Mouse (Mus musculus) kidney, postnatal 4 days (tissue): ENCODE measurements around the gene Tymp.

Experiments used
- DNase-seq, 2 experiments: peaks; one replicate each; pipeline ENCODE4 v3.0.0; 2021; ENCODE audit warnings: mixed read lengths in 2 of 2

Gene Tymp

DNA sequence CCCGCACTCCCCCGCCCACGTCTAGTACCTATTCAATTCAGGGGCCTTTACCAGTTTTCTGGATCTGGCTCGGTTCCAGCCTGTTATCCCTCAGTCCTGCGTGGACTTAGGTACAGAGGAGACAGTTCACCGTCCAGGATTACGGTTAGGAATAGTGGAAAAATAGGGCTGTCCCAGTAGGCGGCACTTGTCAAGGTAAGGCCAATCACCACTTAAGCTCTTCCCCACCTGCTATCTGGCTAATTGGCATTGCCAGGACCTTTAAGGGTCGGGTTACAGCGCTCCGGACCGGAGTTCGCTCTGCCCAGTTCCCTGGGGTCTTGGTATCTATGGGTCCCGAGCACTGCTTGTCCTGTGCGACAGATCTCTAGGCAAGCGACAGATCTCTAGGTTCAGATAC, at the start of gene Tymp:
Tymp (minus strand) TSS at position 83 of the 400 bp plus-strand sequence.
- DNase-seq: no peak

- DNase-seq: peak; percentile 41 to 44
These were observed 48.9 kb upstream of the Tymp start, which contains the start of gene Cpt1b for GRCm38 (mm10) chr15:89425711-89426121. Cpt1b (minus strand) TSS chr15:89425863.

DNA sequence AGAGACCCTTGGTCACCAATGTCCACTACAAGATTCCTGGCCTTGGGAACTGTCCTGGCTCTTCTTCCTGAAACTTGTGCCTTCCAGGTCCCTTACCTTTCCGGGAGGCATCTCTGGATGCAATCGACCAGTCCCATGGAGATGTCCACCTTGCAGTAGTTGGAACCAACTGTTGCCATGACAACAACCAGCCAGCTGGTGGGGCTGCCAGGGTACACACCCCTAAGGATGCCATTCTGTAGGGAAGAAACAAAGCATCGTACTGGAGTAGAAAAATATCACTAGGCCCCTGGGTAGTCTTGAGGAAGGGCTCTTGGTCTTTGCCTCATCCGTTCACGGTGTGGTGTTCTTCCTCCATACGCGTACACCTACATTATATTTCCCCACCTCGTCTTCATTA, 47.8 kb upstream of the Tymp start:
- no peak for DNase-seq

GRCm38 (mm10) chr15:89421938-89422337, 45.1 kb upstream of the Tymp start:
- DNase-seq: no peak

- DNase-seq: no peak
These were observed 38.4 kb upstream of the Tymp start for GRCm38 (mm10) chr15:89415282-89415681.

- no peak for DNase-seq
These were observed 33.3 kb upstream of the Tymp start, which contains the start of gene Syce3 for GRCm38 (mm10) chr15:89410118-89410517. Syce3 (minus strand) TSS chr15:89410503.

GRCm38 (mm10) chr15:89406691-89407090, 29.9 kb upstream of the Tymp start:
- DNase-seq: no peak

GRCm38 (mm10) chr15:89404831-89405623, 28.2 kb upstream of the Tymp start:
- no peak for DNase-seq

GRCm38 (mm10) chr15:89402471-89402870, 25.6 kb upstream of the Tymp start:
- no peak for DNase-seq

DNA sequence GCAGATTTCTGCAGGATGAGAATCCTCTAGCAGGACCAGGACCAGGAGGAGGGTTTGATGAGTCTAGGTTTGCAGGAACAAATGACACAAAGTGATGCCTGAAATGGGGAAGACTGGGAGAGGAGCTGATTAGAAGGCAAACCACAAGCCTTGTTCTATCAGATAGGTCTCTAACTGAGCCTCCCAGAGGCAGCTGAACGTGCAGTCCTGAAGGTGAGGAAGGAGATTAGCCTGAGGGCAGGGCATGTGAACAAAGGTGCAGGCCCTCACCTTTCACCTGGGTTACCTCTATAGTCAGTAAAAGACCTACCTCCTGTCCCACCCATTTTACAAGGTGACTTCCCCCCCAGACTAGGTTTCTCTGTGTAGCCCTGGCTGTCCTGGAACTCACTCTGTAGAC, 22.9 kb upstream of the Tymp start:
- no peak for DNase-seq

DNA sequence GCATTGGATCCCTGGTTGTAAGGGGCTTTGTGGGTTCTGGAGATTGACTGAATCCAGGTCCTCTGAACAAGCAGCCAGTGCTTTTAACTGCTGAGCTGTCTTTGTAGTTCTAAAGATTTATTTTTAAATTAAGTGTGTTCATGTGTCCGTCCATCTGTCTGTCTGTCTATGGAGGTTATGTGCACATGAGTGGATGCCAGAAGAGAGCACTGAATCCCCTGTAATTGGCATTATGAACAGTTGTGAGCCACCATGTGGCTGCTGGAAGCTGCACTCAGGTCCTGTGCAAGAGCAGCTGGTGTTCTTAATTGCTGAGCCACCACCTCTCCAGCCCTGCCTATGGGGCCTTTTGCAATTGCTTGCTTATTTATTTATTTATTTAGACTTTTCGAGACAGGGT, 21.3 kb upstream of the Tymp start:
- DNase-seq: no peak

DNA sequence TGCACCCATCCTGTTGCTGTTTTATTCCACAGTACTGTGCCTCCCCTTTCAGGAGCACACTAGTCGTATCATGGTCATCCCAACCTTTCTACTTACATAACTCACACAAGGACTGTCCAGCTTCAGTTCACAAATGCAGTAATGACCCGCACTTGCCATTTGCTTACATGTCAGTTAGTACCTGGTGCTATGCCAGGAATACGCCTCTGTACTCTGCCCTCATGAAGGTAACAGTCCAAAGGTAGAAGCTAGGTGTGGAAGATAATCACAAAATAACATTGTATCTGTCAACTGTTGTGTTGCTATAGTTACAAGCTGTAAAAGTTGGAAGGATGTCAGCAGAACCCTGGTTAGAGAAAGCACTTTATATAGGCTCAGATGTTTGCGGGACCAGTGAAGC, 20.0 kb upstream of the Tymp start:
- DNase-seq: no peak

GRCm38 (mm10) chr15:89390081-89390480, 13.2 kb upstream of the Tymp start:
- no peak for DNase-seq

DNA sequence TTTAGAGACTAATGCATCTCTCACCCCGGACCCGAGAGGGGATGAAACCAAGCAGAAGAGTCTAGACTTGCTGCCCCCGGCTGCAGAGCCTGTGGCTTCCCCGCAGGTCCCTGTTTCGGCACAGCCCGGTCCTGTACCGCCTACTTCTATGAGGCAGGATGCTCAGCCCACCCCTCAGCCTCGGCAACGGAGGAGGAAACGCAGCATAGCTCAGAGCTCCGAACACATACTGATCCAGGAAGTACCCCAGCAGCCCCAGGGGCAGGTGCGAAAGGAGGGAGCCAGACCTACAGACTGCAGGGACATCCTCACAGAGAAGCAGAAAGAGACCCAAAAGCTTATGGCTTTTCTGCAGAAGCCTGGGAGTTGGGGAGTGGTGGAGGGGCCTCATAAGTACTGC, 10.3 kb upstream of the Tymp start:
- no peak for DNase-seq

- DNase-seq: no peak
These were observed 7.8 kb upstream of the Tymp start, which contains the start of gene Klhdc7b for GRCm38 (mm10) chr15:89384617-89385016. Klhdc7b (plus strand) TSS chr15:89384917.

DNA sequence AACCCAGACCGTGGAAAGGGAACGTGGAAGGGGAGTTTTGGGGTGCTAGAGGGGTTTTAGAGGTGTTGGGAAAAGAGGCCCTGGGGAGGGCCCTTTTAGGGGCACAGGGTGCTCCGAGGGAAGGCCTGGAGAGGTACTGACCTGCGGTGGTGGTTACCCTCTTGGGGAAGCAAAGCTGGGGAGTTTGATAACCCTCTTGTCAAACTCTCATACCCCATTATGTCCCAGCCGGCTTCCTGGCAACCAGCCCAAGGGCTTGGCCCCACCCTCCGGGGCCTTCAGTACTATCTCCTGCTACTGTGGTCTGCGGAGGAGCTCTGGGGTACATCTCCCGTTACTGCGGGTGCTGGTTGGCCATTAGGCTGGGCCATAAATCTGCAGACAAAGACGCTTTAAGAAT, 2.6 kb upstream of the Tymp start:
- peak; percentile 41 to 42 for DNase-seq

DNA sequence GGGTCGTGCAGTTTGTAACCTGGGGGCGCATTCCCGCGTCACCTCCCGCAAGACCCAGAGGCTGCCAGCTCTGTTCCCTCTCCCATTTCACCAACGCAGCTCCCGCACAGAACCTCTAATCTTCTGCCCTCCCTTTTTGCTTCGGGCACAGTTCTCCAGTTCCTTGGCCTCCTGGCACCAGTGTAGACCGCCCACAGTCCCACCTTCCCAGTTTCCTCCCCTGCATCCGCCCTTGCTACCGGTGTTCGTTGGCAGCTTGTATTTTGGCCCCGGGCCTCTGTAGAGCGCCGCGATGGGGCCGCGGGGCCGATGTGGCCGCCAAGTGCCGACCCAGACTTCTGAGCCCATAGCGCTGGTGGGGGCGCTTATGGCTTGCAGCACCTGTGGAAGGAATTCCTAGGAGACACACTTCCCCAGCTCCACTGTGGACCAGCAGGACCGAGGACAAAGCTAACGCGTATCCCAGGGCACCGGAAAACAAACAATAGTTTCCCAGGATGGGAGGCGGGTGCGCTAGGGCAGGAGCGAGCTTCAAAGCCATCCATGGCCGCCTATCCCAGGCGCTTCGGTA, 2.1 kb upstream of the Tymp start, which contains the start of gene Odf3b:
Odf3b (minus strand) TSS at position 452 of the 571 bp plus-strand sequence.
- peak; percentile 43 to 58 for DNase-seq

DNA sequence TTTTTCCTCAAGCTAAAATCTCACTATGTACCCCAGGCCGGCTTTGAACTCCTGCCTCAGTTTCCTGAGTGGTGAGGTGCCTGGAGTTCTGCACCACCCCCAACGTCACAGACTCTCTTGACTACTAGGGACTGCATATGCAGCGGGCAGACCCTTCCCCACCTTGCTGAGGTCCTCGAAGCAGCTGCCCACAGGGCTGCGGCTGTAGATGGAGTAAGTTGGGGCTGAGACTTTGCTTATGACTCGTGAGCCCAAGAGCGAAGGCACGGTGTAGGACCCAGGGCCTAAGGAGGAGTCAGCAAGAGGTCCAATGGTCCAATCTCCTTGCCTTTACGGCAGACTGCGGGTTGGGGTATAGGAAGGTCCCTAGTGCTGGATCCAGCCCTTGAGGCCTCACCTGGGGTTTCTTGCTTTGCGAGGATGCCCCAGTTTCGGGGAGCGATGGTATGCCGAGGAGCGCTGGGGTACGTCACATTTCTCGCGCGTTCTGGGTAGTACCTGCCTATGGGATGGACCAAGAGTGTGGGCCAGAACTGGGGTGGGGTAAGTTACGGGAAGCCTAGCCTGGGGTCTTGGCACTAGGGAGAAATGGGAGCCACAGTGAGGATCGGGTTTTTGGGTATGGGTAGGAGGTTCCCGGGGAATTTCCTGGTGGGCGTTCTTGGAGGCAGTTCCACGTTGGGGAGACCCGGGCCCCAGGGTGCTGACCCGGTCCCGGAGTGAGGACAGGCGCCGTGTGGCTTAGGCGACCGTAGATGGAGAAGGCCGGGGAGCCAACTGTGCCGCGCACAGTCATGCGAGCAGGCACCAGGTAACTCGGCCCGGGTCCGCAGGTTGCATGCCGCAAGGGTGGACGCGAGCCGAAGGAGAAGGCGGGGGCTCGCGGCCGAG, 1.3 kb upstream of the Tymp start:
- DNase-seq: peak in 1 of 2 experiments; percentile 44

DNA sequence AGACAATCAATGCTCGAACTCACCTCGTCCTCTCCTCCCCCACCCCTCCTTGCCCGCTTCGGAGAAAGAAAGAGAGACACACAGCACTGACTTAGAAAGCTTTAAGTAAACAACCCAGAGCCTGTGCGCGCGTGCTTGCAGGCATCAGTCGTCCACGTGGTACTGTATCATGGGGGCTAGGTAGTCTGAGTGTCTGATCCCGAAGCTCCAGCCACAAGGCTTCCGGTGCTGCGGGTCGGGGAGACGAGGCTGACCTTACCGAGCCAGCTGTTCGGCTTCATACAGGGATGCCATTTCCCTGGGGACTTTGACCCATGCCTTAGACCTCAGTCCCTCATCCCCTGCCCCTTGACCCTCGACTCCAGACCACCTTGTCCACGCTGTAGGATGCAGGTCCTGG, 523 bp upstream of the Tymp start:
- DNase-seq: no peak

DNA sequence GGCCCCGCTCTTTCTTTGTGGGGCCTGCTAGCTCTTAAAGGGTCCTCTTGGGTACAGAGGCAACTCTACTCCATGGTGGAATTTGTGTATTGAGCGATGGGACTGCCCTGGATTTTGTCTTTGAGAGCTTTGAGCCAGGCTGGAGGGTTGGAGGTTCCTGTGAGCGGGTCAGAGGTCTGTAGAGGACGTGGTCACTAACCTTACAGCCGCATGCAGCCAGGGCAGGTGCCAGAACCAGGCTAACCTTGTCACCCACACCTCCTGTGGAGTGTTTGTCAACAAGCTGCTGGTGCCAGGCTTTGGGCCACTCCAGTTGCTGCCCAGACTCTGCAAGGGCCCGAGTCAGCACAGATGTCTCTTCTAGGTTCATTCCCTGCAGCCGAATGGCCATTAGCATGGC, 799 bp downstream of the Tymp start:
- DNase-seq: no peak

DNA sequence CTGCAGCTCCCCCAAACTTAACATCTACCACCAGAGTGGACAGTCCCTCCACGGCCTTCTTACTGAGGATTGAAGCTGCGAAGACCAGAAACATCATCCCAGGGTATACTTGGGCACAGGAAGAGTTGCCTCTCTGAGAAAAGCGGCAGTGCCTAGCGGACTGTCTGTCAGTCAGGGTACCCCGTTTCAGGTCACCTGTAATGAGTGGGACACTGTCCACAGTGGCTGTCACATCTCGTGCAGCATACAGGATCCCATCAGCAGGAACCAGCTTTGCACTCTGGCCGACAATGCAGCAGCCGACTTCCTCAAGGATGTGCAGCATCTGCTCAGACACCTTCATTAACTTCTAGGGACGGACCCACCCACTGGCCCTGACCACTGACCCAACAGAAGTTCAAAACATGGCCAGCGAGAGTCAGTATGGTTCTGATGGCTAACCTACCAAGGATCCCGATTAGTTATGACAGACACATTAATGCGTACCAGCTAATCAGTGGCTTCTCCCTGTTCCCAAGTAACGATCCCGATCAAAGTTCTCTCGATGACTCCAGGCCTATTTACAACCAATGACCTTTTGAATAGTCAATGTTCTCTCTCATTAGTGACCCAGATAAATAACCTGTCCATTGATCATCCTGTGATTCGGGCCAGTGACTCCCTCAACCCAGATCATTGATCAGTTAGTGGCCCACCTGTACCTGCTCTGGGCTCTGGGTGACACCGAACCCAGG, 1.9 kb downstream of the Tymp start:
- DNase-seq: no peak

DNA sequence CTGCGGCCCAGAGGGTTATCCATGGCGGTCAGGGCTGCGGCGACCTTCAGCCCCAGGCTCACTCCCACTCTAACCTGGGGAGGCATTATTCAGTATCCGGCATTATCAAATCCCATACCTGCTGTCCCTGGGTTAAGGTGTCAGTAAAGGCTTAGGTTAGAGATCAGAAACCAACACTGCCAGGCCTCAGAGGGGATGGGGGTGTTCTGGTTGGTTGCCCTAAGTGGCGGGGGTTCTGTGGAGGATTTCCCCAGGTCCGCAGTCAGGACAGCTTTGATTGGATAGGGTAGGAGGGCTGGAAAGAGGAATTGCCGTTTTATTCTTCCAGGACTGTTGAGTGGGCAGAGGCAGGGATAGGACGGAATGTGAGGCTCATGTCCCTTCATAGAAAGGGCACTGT, 2.5 kb downstream of the Tymp start:
- DNase-seq: no peak
